In the genomic region with DNA sequence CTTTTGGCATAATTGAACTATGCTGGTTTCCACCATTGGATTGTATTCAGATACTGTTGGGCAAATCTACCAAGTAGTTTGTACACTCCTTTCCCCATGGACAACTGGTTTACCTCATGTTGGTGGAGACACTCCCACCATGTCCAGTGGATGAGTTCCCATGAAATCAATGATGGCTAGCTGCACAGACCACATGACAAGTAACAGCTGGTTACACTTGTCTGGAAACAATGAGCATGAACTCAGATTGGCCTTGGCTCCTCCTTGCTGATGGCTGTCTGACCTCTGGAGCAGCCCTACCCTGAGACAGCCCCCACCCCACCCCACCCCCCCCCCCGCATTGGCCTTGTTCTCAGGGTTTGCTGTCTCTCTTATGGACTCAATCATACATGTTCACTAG, we compare ENCODE assay signal across 21 mouse cellular contexts. TPM values are rescaled to one million over a fixed set of nuclear protein-coding genes. Genes with fewer than 3 reads are reported as not detected.
A peak's percentile ranks its signal among the peaks of the same experiment; 100 is the strongest.
DNase-seq lines count a peak whose midpoint lies in the region; ATAC-seq and TF ChIP-seq lines count a peak whose summit lies in the region.
"Had no signal": no experiment of that assay in that cellular context is flagged by ENCODE, and none has a peak within 500 bp of the region (broad histone marks: within the 10 kb centered on the region; RNA-seq: fewer than 3 reads in every experiment).

No protein-coding gene starts in this region.

- no peak overlapping the region for H3K27ac ChIP-seq in limb, embryonic 14.5 days (replicated peaks; ENCODE audit: low read depth, low read length)
- H3K27ac ChIP-seq in limb, embryonic 10.5 days = no peak overlapping the region
- H3K27ac ChIP-seq: embryonic facial prominence, embryonic 13.5 days; embryonic facial prominence, embryonic 15.5 days; forebrain, embryonic 10.5 days; forebrain, embryonic 12.5 days had no signal

- ATAC-seq in limb, embryonic 14.5 days (ENCODE audit: low FRiP score, low read depth) = peak; percentile 41; the same call in 1 of the 2 replicates
- ATAC-seq: forebrain, embryonic 14.5 days; forebrain, embryonic 16.5 days had no signal

- no peak overlapping the region for H3K9ac ChIP-seq in limb, embryonic 14.5 days (ENCODE audit: low read depth, low read length, severe bottlenecking)
- H3K9ac ChIP-seq: embryonic facial prominence, embryonic 13.5 days; embryonic facial prominence, embryonic 15.5 days; forebrain, embryonic 12.5 days had no signal

- no peak overlapping the region for H3ac ChIP-seq in myocyte (ENCODE audit: control insufficient read depth, insufficient read length)

- no peaks in the 10 kb centered on the region for H3K27me3 ChIP-seq in limb, embryonic 14.5 days (ENCODE audit: control insufficient read depth, insufficient read depth, low read length)
- H3K27me3 ChIP-seq in limb, embryonic 10.5 days (ENCODE audit: low read depth, poor library complexity, severe bottlenecking) = no peaks in the 10 kb centered on the region
- H3K27me3 ChIP-seq in myocyte (ENCODE audit: control insufficient read depth, insufficient read depth, insufficient read length) = no peaks in the 10 kb centered on the region
- H3K27me3 ChIP-seq: embryonic facial prominence, embryonic 13.5 days; embryonic facial prominence, embryonic 15.5 days; forebrain, embryonic 12.5 days had no signal

- peak; percentile 14 for DNase-seq in embryo, embryonic 10.5 days (ENCODE audit: low spot score)
- no peak for DNase-seq in embryo, embryonic 11 days
- no peak for DNase-seq in limb, embryonic 14.5 days (ENCODE audit: low spot score)
- DNase-seq in limb, embryonic 10.5 days (ENCODE audit: low spot score) = no peak
- no peak for DNase-seq in frontal cortex, postnatal 14 days (ENCODE audit: low spot score in 2 of 2)
- DNase-seq: adrenal gland, adult 8-10 months; adrenal gland, postnatal 25 days; cerebellum, adult 11 months; cerebellum, adult 18-20 months; cerebellum, adult 8-10 months; cerebellum, adult 9-11 months; cerebellum, postnatal 14 days; cerebellum, postnatal 36 days had no signal

- no peaks in the 10 kb centered on the region for H3K9me3 ChIP-seq in limb, embryonic 14.5 days (ENCODE audit: control insufficient read depth, low read length)
- no peaks in the 10 kb centered on the region for H3K9me3 ChIP-seq in limb, embryonic 10.5 days (replicated peaks)
- H3K9me3 ChIP-seq: embryonic facial prominence, embryonic 13.5 days; embryonic facial prominence, embryonic 15.5 days; forebrain, embryonic 12.5 days had no signal

- no peaks in the 10 kb centered on the region for H3K79me2 ChIP-seq in myocyte (ENCODE audit: control insufficient read depth, insufficient read depth)

- no peaks in the 10 kb centered on the region for H3K4me1 ChIP-seq in limb, embryonic 14.5 days (ENCODE audit: control insufficient read depth, insufficient read depth, low read length)
- no peaks in the 10 kb centered on the region for H3K4me1 ChIP-seq in limb, embryonic 10.5 days
- H3K4me1 ChIP-seq: embryonic facial prominence, embryonic 13.5 days; embryonic facial prominence, embryonic 15.5 days; forebrain, embryonic 12.5 days had no signal

- H3K4me3 ChIP-seq in limb, embryonic 14.5 days (replicated peaks; ENCODE audit: low read length) = no peak overlapping the region
- no peak overlapping the region for H3K4me3 ChIP-seq in limb, embryonic 10.5 days
- H3K4me3 ChIP-seq in myocyte = no peak overlapping the region
- H3K4me3 ChIP-seq: embryonic facial prominence, embryonic 13.5 days; embryonic facial prominence, embryonic 15.5 days; erythroblast, embryonic 14.5 days; forebrain, embryonic 10.5 days; forebrain, embryonic 12.5 days had no signal

- no peak overlapping the region for H3K4me2 ChIP-seq in limb, embryonic 14.5 days (replicated peaks; ENCODE audit: low read depth, low read length, severe bottlenecking)
- H3K4me2 ChIP-seq in myocyte (ENCODE audit: low read depth) = no peak overlapping the region
- H3K4me2 ChIP-seq: embryonic facial prominence, embryonic 13.5 days; embryonic facial prominence, embryonic 15.5 days; forebrain, embryonic 12.5 days had no signal

- no peak for TF ChIP-seq POLR2A in limb, embryonic 14.5 days (IDR thresholded peaks at IDR 0.05; ENCODE audit: borderline replicate concordance, extremely low read depth, insufficient read depth, insufficient read length)
- TF ChIP-seq POLR2A in myocyte (IDR thresholded peaks at IDR 0.05; ENCODE audit: insufficient read length, low read depth) = no peak

- peaks cover 48% of the 10 kb centered on the region for H3K36me3 ChIP-seq in limb, embryonic 14.5 days (ENCODE audit: control insufficient read depth, insufficient read depth, low read length)
- peaks cover 26% of the 10 kb centered on the region for H3K36me3 ChIP-seq in limb, embryonic 10.5 days
- H3K36me3 ChIP-seq in myocyte (ENCODE audit: control insufficient read depth, insufficient read depth) = peaks cover 4% of the 10 kb centered on the region

- WGBS in limb, embryonic 14.5 days = 93% methylated on average over 1 of the region's 1 CpGs
- 88% methylated on average over 1 of the region's 1 CpGs for WGBS in limb, embryonic 10.5 days

TF ChIP-seq in myocyte, 11 proteins besides CTCF, POLR2A, EP300 and RAD21:
- TF ChIP-seq REST (IDR thresholded peaks at IDR 0.05; ENCODE audit: insufficient read depth, insufficient read length) (no peak), CEBPB (IDR thresholded peaks at IDR 0.05; ENCODE audit: insufficient read depth, poor library complexity, severe bottlenecking) (no peak), USF1 (IDR thresholded peaks at IDR 0.05; ENCODE audit: low read depth) (no peak), MYOG (IDR thresholded peaks at IDR 0.05; ENCODE audit: control insufficient read depth in 1 of 3, insufficient read depth in 1 of 3, insufficient read length in 2 of 3, low read depth in 2 of 3) (peak in 1 of 3 experiments; percentile 63), E2F4 (IDR thresholded peaks at IDR 0.05; ENCODE audit: insufficient read depth) (no peak), MAX (IDR thresholded peaks at IDR 0.05; ENCODE audit: low read depth) (no peak), TCF3 (IDR thresholded peaks at IDR 0.05; ENCODE audit: insufficient read length, low read depth) (no peak), MYOD1 (IDR thresholded peaks at IDR 0.05; ENCODE audit: control insufficient read depth in 1 of 3, insufficient read length in 2 of 3, low read depth in 2 of 3) (peak in 2 of 3 experiments; percentile 60 to 61), SRF (IDR thresholded peaks at IDR 0.05; ENCODE audit: control insufficient read depth, insufficient read length, low read depth) (no peak), POLR2AphosphoS2 (IDR thresholded peaks at IDR 0.05; ENCODE audit: insufficient read length, low read depth) (no peak), TCF12 (IDR thresholded peaks at IDR 0.05; ENCODE audit: insufficient read depth, poor library complexity, severe bottlenecking) (no peak)
TF ChIP-seq in myocyte: peak in this region for 2.

RNA-seq across cellular contexts. Expression of a gene that starts 19.9 kb away (rescaled TPM):
- polyA plus RNA-seq in limb, embryonic 14.5 days (2012; rRNA removed) = 34.4 and 37.9 TPM in 2 replicates
- polyA plus RNA-seq in limb, embryonic 14.5 days (2014; fragmentation: Nextera tagmentation; extraction: Ambion mirVana) = 44.3 and 49.9 TPM in 2 replicates
- 30.6 and 33.6 TPM in 2 replicates for polyA plus RNA-seq in limb, embryonic 10.5 days (2016; fragmentation: Nextera tagmentation; extraction: Ambion mirVana)
- polyA plus RNA-seq in myocyte (2012; fragmentation: generic; extraction: Trizol) = 27.7 TPM

RNA-seq across cellular contexts. Expression of a gene that starts 20.6 kb away (rescaled TPM):
- polyA plus RNA-seq in limb, embryonic 14.5 days (2012; rRNA removed) = 328 and 445 TPM in 2 replicates
- 150 and 170 TPM in 2 replicates for polyA plus RNA-seq in limb, embryonic 14.5 days (2014; fragmentation: Nextera tagmentation; extraction: Ambion mirVana)
- 44.3 and 44.7 TPM in 2 replicates for polyA plus RNA-seq in limb, embryonic 10.5 days (2016; fragmentation: Nextera tagmentation; extraction: Ambion mirVana)
- 550 TPM for polyA plus RNA-seq in myocyte (2012; fragmentation: generic; extraction: Trizol)

RNA-seq across cellular contexts. Expression of a gene that starts 54.7 kb away (rescaled TPM):
- polyA plus RNA-seq in limb, embryonic 14.5 days (2012; rRNA removed) = 58.0 and 61.7 TPM in 2 replicates
- polyA plus RNA-seq in limb, embryonic 14.5 days (2014; fragmentation: Nextera tagmentation; extraction: Ambion mirVana) = 83.2 and 85.5 TPM in 2 replicates
- 26.4 and 35.7 TPM in 2 replicates for polyA plus RNA-seq in limb, embryonic 10.5 days (2016; fragmentation: Nextera tagmentation; extraction: Ambion mirVana)
- 291 TPM for polyA plus RNA-seq in myocyte (2012; fragmentation: generic; extraction: Trizol)

RNA-seq across cellular contexts. Expression of a gene that starts 55.1 kb away (rescaled TPM):
- polyA plus RNA-seq in limb, embryonic 14.5 days (2012; rRNA removed) = 8.7 and 10.7 TPM in 2 replicates
- 16.1 and 17.1 TPM in 2 replicates for polyA plus RNA-seq in limb, embryonic 14.5 days (2014; fragmentation: Nextera tagmentation; extraction: Ambion mirVana)
- polyA plus RNA-seq in limb, embryonic 10.5 days (2016; fragmentation: Nextera tagmentation; extraction: Ambion mirVana) = 9.0 and 9.7 TPM in 2 replicates
- polyA plus RNA-seq in myocyte (2012; fragmentation: generic; extraction: Trizol) = 6.5 TPM
